Mouse (Mus musculus): ENCODE data around the gene Med13l. TPM values are rescaled to one million over a fixed set of nuclear protein-coding genes. Genes with fewer than 3 reads are reported as not detected.

The Med13l gene
- total and polyA plus RNA-seq, 2 experiments from 2014 or later = 11.3 to 28.9 TPM

- WGBS = 20% methylated on average over 2 of the region's 2 CpGs
- H3K4me3 ChIP-seq (ENCODE audit: low read length) = no peak overlapping the region
- ATAC-seq (no peak), DNase-seq (ENCODE audit: low spot score) (no peak)
- H3K27me3 ChIP-seq (ENCODE audit: insufficient read depth, low read length) = no peaks in the 10 kb centered on the region
- no peaks in the 10 kb centered on the region for H3K36me3 ChIP-seq (ENCODE audit: insufficient read depth, low read length)
- no peaks in the 10 kb centered on the region for H3K9me3 ChIP-seq (ENCODE audit: low read length)
- TF ChIP-seq CTCF (IDR thresholded peaks at IDR 0.05; ENCODE audit: low read depth) = no peak
- no peak overlapping the region for H3K4me2 ChIP-seq (ENCODE audit: low read depth, low read length)
- peaks cover 31% of the 10 kb centered on the region for H3K4me1 ChIP-seq (ENCODE audit: insufficient read depth, low read length)
- H3K27ac ChIP-seq = no peak overlapping the region
- no peak overlapping the region for H3K9ac ChIP-seq (replicated peaks; ENCODE audit: low read length)
Observed at GRCm38 (mm10) chr5:118668931-118669330, 108.5 kb downstream of the Med13l start.

DNA sequence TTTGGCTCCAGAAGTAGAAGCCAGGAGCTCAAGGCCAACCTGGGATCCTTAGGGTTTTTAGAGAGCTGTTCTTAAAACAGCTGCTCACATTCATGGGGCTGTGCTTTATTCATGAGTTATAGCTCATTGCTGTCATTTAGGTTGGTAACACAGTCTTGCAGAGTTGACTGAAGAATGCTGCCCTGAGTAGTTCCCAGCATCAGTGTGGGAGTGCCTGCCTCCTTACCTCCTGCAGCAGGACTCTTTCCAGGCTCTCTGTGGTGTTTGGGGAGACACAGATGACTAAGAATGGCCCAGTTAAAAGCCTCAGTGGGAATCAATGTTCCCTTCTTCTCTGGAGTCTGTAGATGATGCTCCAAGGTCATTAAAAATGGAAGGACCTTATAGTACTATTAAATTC lies 111.6 kb downstream of the Med13l start:
- Histone ChIP-seq H3K27me3 (ENCODE audit: insufficient read depth, low read length) (no peaks in the 10 kb centered on the region), H3K27ac (no peak overlapping the region), H3K4me2 (ENCODE audit: low read depth, low read length) (no peak overlapping the region), H3K4me3 (ENCODE audit: low read length) (no peak overlapping the region), H3K9me3 (ENCODE audit: low read length) (no peaks in the 10 kb centered on the region), H3K4me1 (ENCODE audit: insufficient read depth, low read length) (peaks cover 30% of the 10 kb centered on the region), H3K9ac (replicated peaks; ENCODE audit: low read length) (no peak overlapping the region), H3K36me3 (ENCODE audit: insufficient read depth, low read length) (no peaks in the 10 kb centered on the region)
- ATAC-seq = no peak
- DNase-seq (ENCODE audit: low spot score) = no peak
- TF ChIP-seq CTCF (IDR thresholded peaks at IDR 0.05; ENCODE audit: low read depth) = no peak

DNA sequence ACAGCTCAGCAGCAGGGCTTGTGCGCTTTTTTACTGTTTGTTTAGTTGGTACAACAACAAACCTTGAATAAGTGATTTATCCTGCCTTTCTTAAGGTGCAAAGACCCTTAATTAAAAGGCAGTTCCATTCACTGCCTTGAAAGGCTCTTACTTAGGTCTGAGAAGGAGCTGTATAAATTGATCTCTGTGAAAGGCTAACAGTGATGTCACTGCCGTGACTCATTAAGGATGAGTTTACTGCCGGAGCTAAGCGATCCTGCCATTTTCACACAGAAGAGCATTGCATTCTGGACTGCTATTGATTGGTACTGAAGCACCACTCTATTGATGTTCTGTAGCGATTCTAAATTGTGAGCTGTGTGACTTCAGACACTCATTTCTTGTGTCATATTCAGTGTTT lies 113.4 kb downstream of the Med13l start:
- Histone ChIP-seq H3K9ac (replicated peaks; ENCODE audit: low read length) (no peak overlapping the region), H3K9me3 (ENCODE audit: low read length) (no peaks in the 10 kb centered on the region), H3K4me1 (ENCODE audit: insufficient read depth, low read length) (peaks cover 23% of the 10 kb centered on the region), H3K36me3 (ENCODE audit: insufficient read depth, low read length) (no peaks in the 10 kb centered on the region), H3K4me3 (ENCODE audit: low read length) (no peak overlapping the region), H3K27ac (no peak overlapping the region), H3K27me3 (ENCODE audit: insufficient read depth, low read length) (no peaks in the 10 kb centered on the region), H3K4me2 (ENCODE audit: low read depth, low read length) (no peak overlapping the region)
- peak; percentile 23 for DNase-seq (ENCODE audit: low spot score)
- WGBS = 35% methylated on average over 5 of the region's 5 CpGs
- TF ChIP-seq CTCF (IDR thresholded peaks at IDR 0.05; ENCODE audit: low read depth) = no peak
- no peak for ATAC-seq

DNA sequence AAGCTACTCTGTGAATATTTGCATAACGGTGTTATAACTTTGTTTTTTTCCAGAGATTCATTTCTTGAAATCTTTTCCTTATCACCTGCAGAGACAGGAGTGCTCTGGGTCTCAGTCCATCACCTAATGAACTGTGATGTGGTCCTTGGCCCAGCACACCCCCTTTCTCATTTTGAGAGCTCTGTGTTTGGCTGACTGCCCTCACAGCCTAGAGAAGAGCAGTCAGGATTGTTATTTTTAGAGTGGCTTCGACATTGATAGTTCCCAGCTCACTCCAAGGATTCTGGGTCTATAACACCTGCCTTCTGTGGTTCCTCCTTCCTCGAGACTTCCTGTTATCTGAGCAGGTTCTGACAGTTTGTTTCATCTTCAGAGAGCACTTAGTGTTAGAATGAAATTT lies 113.8 kb downstream of the Med13l start:
- H3K27ac ChIP-seq = no peak overlapping the region
- H3K36me3 ChIP-seq (ENCODE audit: insufficient read depth, low read length) = no peaks in the 10 kb centered on the region
- WGBS = 36% methylated on average over 3 of the region's 3 CpGs
- H3K9me3 ChIP-seq (ENCODE audit: low read length) = no peaks in the 10 kb centered on the region
- no peak overlapping the region for H3K4me3 ChIP-seq (ENCODE audit: low read length)
- H3K9ac ChIP-seq (replicated peaks; ENCODE audit: low read length) = no peak overlapping the region
- no peak overlapping the region for H3K4me2 ChIP-seq (ENCODE audit: low read depth, low read length)
- no peak for TF ChIP-seq CTCF (IDR thresholded peaks at IDR 0.05; ENCODE audit: low read depth)
- DNase-seq (ENCODE audit: low spot score) (no peak), ATAC-seq (no peak)
- H3K27me3 ChIP-seq (ENCODE audit: insufficient read depth, low read length) = no peaks in the 10 kb centered on the region
- H3K4me1 ChIP-seq (ENCODE audit: insufficient read depth, low read length) = peaks cover 23% of the 10 kb centered on the region

- H3K9me3 ChIP-seq (ENCODE audit: low read length) = no peaks in the 10 kb centered on the region
- H3K27ac ChIP-seq = no peak overlapping the region
- no peak for TF ChIP-seq CTCF (IDR thresholded peaks at IDR 0.05; ENCODE audit: low read depth)
- ATAC-seq (no peak), DNase-seq (ENCODE audit: low spot score) (no peak)
- peaks cover 23% of the 10 kb centered on the region for H3K4me1 ChIP-seq (ENCODE audit: insufficient read depth, low read length)
- no peak overlapping the region for H3K9ac ChIP-seq (replicated peaks; ENCODE audit: low read length)
- H3K27me3 ChIP-seq (ENCODE audit: insufficient read depth, low read length) = no peaks in the 10 kb centered on the region
- H3K4me3 ChIP-seq (ENCODE audit: low read length) = no peak overlapping the region
- WGBS = 72% methylated on average over 3 of the region's 3 CpGs
- no peak overlapping the region for H3K4me2 ChIP-seq (ENCODE audit: low read depth, low read length)
- H3K36me3 ChIP-seq (ENCODE audit: insufficient read depth, low read length) = no peaks in the 10 kb centered on the region
Observed at GRCm38 (mm10) chr5:118675697-118676096, 115.2 kb downstream of the Med13l start.

GRCm38 (mm10) chr5:118676151-118676918 lies 115.9 kb downstream of the Med13l start:
- Histone ChIP-seq H3K4me3 (ENCODE audit: low read length) (no peak overlapping the region), H3K9me3 (ENCODE audit: low read length) (no peaks in the 10 kb centered on the region), H3K9ac (replicated peaks; ENCODE audit: low read length) (no peak overlapping the region), H3K27me3 (ENCODE audit: insufficient read depth, low read length) (no peaks in the 10 kb centered on the region), H3K27ac (no peak overlapping the region), H3K36me3 (ENCODE audit: insufficient read depth, low read length) (no peaks in the 10 kb centered on the region), H3K4me1 (ENCODE audit: insufficient read depth, low read length) (peaks cover 23% of the 10 kb centered on the region), H3K4me2 (ENCODE audit: low read depth, low read length) (no peak overlapping the region)
- 55% methylated on average over 8 of the region's 8 CpGs for WGBS
- no peak for TF ChIP-seq CTCF (IDR thresholded peaks at IDR 0.05; ENCODE audit: low read depth)
- peak; percentile 18 for DNase-seq (ENCODE audit: low spot score)
- ATAC-seq = no peak; the same call in 1 of the 2 replicates

DNA sequence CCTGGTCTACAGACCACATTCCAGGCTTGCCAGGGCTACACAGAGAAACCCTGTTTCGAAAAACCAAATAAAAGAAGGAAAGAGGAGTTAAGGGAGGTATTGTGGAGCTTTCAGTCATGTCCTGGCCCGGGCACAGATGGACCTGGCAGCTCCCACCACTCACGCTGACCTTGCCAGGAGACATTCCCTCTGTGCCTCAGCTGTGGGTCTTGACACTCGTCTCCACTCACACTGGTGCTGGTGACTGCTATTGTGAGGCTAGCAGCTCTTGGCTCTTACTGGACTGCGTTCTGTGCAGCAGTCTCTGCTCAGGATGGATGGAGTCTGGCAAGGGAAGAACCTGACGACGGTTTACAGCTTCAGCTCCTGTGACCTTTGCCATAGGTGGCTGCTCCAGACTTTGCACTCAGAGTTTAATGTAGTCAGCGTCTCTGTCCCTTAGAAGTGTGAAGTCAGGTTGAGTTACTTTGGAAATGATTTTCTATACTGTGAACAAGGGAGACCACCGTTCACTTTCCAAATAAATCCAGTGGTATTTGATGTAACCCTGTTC lies 118.9 kb downstream of the Med13l start:
- peak; percentile 49 for DNase-seq (ENCODE audit: low spot score)
- H3K9ac ChIP-seq (replicated peaks; ENCODE audit: low read length) = no peak overlapping the region
- H3K4me1 ChIP-seq (ENCODE audit: insufficient read depth, low read length) = peaks cover 7% of the 10 kb centered on the region; the same call in 1 of the 2 replicates
- TF ChIP-seq CTCF (IDR thresholded peaks at IDR 0.05; ENCODE audit: low read depth) = no peak
- H3K27ac ChIP-seq = no peak overlapping the region
- H3K4me2 ChIP-seq (ENCODE audit: low read depth, low read length) = no peak overlapping the region
- H3K36me3 ChIP-seq (ENCODE audit: insufficient read depth, low read length) = no peaks in the 10 kb centered on the region
- no peaks in the 10 kb centered on the region for H3K9me3 ChIP-seq (ENCODE audit: low read length)
- 43% methylated on average over 9 of the region's 9 CpGs for WGBS
- no peak overlapping the region for H3K4me3 ChIP-seq (ENCODE audit: low read length)
- ATAC-seq = peak; percentile 72; the same call in 1 of the 2 replicates
- no peaks in the 10 kb centered on the region for H3K27me3 ChIP-seq (ENCODE audit: insufficient read depth, low read length)
